Mouse (Mus musculus): Measurements from ENCODE around the gene Ap5s1. TPM values are rescaled to one million over a fixed set of nuclear protein-coding genes. Genes with fewer than 3 reads are reported as not detected.

The Ap5s1 gene
- total RNA-seq, 4 experiments from 2014 or later = 10.7 to 21.6 (median 18.7) TPM

Other genes starting within 250 kb of the Ap5s1 start
- gene Gfra4, start 164.0 kb upstream of the Ap5s1 start, total RNA-seq (2022) = 1 to 10 TPM in 3 of 4 experiments, under 1 TPM in 1; 0.92 to 1.7 (median 1.3) TPM
- 1 to 10 TPM in 3 of 4 experiments, under 1 TPM in 1; 0.82 to 1.8 (median 1.3) TPM for gene Adam33, start 143.3 kb upstream of the Ap5s1 start, total RNA-seq (2022)
- gene Siglec1, start 120.3 kb upstream of the Ap5s1 start, total RNA-seq (2022) = under 1 TPM; 0.19 to 0.72 (median 0.47) TPM
- 1 to 10 TPM; 6.8 to 9.2 (median 6.9) TPM for gene Hspa12b, start 79.8 kb upstream of the Ap5s1 start, total RNA-seq (2022)
- gene Gm11037, start 73.6 kb upstream of the Ap5s1 start, total RNA-seq (2022) = not detected
- gene 1700037H04Rik, start 47.0 kb upstream of the Ap5s1 start, total RNA-seq (2022) = 1 to 10 TPM; 2.6 to 5.9 (median 4.4) TPM
- 10 to 100 TPM; 77.4 to 89.0 (median 82.6) TPM for gene Cenpb, start 27.0 kb upstream of the Ap5s1 start, total RNA-seq (2022)
- gene Cdc25b, start 20.1 kb upstream of the Ap5s1 start, total RNA-seq (2022) = 1 to 10 TPM; 1.2 to 2.3 (median 1.9) TPM
- gene Spef1, start 19.8 kb upstream of the Ap5s1 start, total RNA-seq (2022) = 1 to 10 TPM in 3 of 4 experiments, under 1 TPM in 1; 0.94 to 1.7 (median 1.5) TPM
- 10 to 100 TPM; 39.9 to 46.3 (median 43.4) TPM for gene Mavs, start 27.0 kb downstream of the Ap5s1 start, total RNA-seq (2022)
- 10 to 100 TPM; 18.9 to 25.4 (median 23.8) TPM for gene Pank2, start 55.4 kb downstream of the Ap5s1 start, total RNA-seq (2022)
- gene Rnf24, start 145.8 kb downstream of the Ap5s1 start, total RNA-seq (2022) = 1 to 10 TPM; 1.4 to 2.3 (median 1.4) TPM